Mouse (Mus musculus) testis, adult 2 months (tissue): ENCODE measurements around the gene Tmem245.

Experiments
- CTCF ChIP-seq: fragments of 200-500 bp; IDR thresholded peaks from 2 replicates; pipeline ENCODE4 v1.5.1; 2012; ENCODE audit warnings: low read depth, mild to moderate bottlenecking, inconsistent platforms, low read length, moderate library complexity; ENCODE audit not compliant: control insufficient read depth, insufficient read depth, insufficient replicate concordance
- POLR2A ChIP-seq: fragments of 200-500 bp; IDR thresholded peaks from 2 replicates; pipeline ENCODE4 v1.6.1; 2012; ENCODE audit warnings: low read depth, mild to moderate bottlenecking, inconsistent platforms, low read length, moderate library complexity; ENCODE audit not compliant: control insufficient read depth

GRCm38 (mm10) chr4:56990215-56990584 is 43.0 kb upstream of the Tmem245 start, which contains the start of gene Frrs1l:
- TF ChIP-seq CTCF = no peak
- TF ChIP-seq POLR2A = no peak
